Mouse (Mus musculus): ENCODE measurements around the gene Igfbp4.

DNA sequence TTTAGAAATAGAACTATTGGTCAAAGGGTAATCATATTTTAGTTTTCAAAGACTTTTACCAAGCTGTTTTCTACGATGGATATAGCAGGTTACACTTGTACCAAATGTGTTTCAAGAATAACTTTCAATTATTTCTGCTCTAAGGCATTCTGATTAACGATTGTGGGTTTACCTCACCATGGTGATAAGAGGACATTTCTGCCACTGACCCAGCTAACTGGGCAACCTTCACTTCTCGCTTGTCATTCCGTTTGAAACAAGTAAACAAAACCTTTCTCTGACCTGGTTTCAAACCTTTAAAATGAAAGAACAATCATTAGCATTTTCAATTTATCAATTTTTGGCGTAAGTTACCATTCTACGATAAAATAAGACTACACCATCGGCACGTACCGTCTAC, 34.3 kb upstream of the Igfbp4 start:
- no peak for TF ChIP-seq CTCF (IDR thresholded peaks at IDR 0.05; ENCODE audit: control insufficient read depth, insufficient read depth, low read length)
- TF ChIP-seq POLR2A (IDR thresholded peaks at IDR 0.05; ENCODE audit: borderline replicate concordance, control insufficient read depth, low read depth, low read length), result no peak
